In genomic region chr6:52424440-52424839, GRCm38 (mm10) we compare ENCODE assay signal across 24 mouse cellular contexts.
DNase-seq lines count a peak whose midpoint lies in the region; ATAC-seq lines count a peak whose summit lies in the region.
"Had no signal": no experiment of that assay in that cellular context is flagged by ENCODE, and none has a peak within 500 bp of the region (broad histone marks: within the 10 kb centered on the region; RNA-seq: fewer than 3 reads in every experiment).

No protein-coding gene starts in this region.

- no peak overlapping the region for H3K4me2 ChIP-seq in intestine, embryonic 16.5 days (ENCODE audit: low read depth, low read length)
- no peak overlapping the region for H3K4me2 ChIP-seq in intestine, embryonic 15.5 days (replicated peaks)
- H3K4me2 ChIP-seq in midbrain, embryonic 11.5 days = no peak overlapping the region
- H3K4me2 ChIP-seq in forebrain, embryonic 13.5 days = no peak overlapping the region
- H3K4me2 ChIP-seq: heart, embryonic 13.5 days; hindbrain, embryonic 14.5 days had no signal

- no peak overlapping the region for H3K4me3 ChIP-seq in intestine, embryonic 16.5 days (ENCODE audit: low read length)
- H3K4me3 ChIP-seq in intestine, embryonic 15.5 days (replicated peaks) = no peak overlapping the region
- no peak overlapping the region for H3K4me3 ChIP-seq in midbrain, embryonic 11.5 days (ENCODE audit: low read depth, low read length)
- H3K4me3 ChIP-seq in midbrain, embryonic 10.5 days = no peak overlapping the region
- H3K4me3 ChIP-seq in forebrain, embryonic 13.5 days = no peak overlapping the region
- H3K4me3 ChIP-seq: forebrain, embryonic 10.5 days; heart, embryonic 13.5 days had no signal

- no peak for ATAC-seq in intestine, embryonic 16.5 days
- ATAC-seq in intestine, embryonic 15.5 days = no peak
- no peak for ATAC-seq in midbrain, embryonic 11.5 days (ENCODE audit: low FRiP score)
- ATAC-seq in granulocyte monocyte progenitor cell, adult 5-6 weeks (replicated peaks; ENCODE audit: poor library complexity, severe bottlenecking) = peak; percentile 93
- no peak for ATAC-seq in forebrain, embryonic 13.5 days
- ATAC-seq: CD4-positive, CD25-positive, alpha-beta regulatory T cell, adult 4 months; forebrain, embryonic 14.5 days; forebrain, postnatal 0 days; hindbrain, postnatal 0 days; inflammation-experienced regulatory T-cells, adult 6 months had no signal

- H3K9ac ChIP-seq in intestine, embryonic 16.5 days (ENCODE audit: low read depth, low read length) = no peak overlapping the region
- H3K9ac ChIP-seq in intestine, embryonic 15.5 days = no peak overlapping the region
- H3K9ac ChIP-seq in midbrain, embryonic 11.5 days (ENCODE audit: low read length) = no peak overlapping the region
- H3K9ac ChIP-seq in forebrain, embryonic 13.5 days = no peak overlapping the region
- H3K9ac ChIP-seq: forebrain, postnatal 0 days; heart, embryonic 13.5 days; hindbrain, embryonic 14.5 days had no signal

- no peaks in the 10 kb centered on the region for H3K27me3 ChIP-seq in intestine, embryonic 16.5 days (replicated peaks; ENCODE audit: control insufficient read depth, insufficient read depth, low read length)
- H3K27me3 ChIP-seq in intestine, embryonic 15.5 days (replicated peaks) = no peaks in the 10 kb centered on the region
- H3K27me3 ChIP-seq in midbrain, embryonic 11.5 days (ENCODE audit: control insufficient read depth, insufficient read depth, low read length) = no peaks in the 10 kb centered on the region
- H3K27me3 ChIP-seq in midbrain, embryonic 10.5 days (ENCODE audit: low read depth, poor library complexity, severe bottlenecking) = no peaks in the 10 kb centered on the region
- H3K27me3 ChIP-seq in forebrain, embryonic 13.5 days = no peaks in the 10 kb centered on the region; the same call in 1 of the 2 replicates
- H3K27me3 ChIP-seq: heart, embryonic 13.5 days had no signal

- no peaks in the 10 kb centered on the region for H3K9me3 ChIP-seq in intestine, embryonic 16.5 days (ENCODE audit: control insufficient read depth, low read length)
- no peaks in the 10 kb centered on the region for H3K9me3 ChIP-seq in intestine, embryonic 15.5 days
- no peaks in the 10 kb centered on the region for H3K9me3 ChIP-seq in midbrain, embryonic 11.5 days (ENCODE audit: control insufficient read depth, low read length)
- H3K9me3 ChIP-seq in midbrain, embryonic 10.5 days (replicated peaks) = no peaks in the 10 kb centered on the region
- H3K9me3 ChIP-seq in forebrain, embryonic 13.5 days (replicated peaks) = no peaks in the 10 kb centered on the region
- H3K9me3 ChIP-seq: forebrain, embryonic 10.5 days; heart, embryonic 13.5 days had no signal

- 61% methylated on average over 5 of the region's 5 CpGs for WGBS in intestine, embryonic 16.5 days
- 69% methylated on average over 5 of the region's 5 CpGs for WGBS in intestine, embryonic 15.5 days
- WGBS in midbrain, embryonic 11.5 days = 91% methylated on average over 5 of the region's 5 CpGs
- 89% methylated on average over 5 of the region's 5 CpGs for WGBS in midbrain, embryonic 10.5 days
- WGBS in forebrain, embryonic 13.5 days = 94% methylated on average over 5 of the region's 5 CpGs

- 0 out of 2 replicates have a peak overlapping the region, but pooled peaks have one; percentile 13 for H3K27ac ChIP-seq in intestine, embryonic 16.5 days (ENCODE audit: low read length)
- H3K27ac ChIP-seq in intestine, embryonic 15.5 days = no peak overlapping the region
- no peak overlapping the region for H3K27ac ChIP-seq in midbrain, embryonic 11.5 days (ENCODE audit: low read depth, low read length)
- H3K27ac ChIP-seq in midbrain, embryonic 10.5 days (replicated peaks) = no peak overlapping the region
- no peak overlapping the region for H3K27ac ChIP-seq in forebrain, embryonic 13.5 days
- H3K27ac ChIP-seq: forebrain, embryonic 10.5 days; heart, embryonic 13.5 days; hindbrain, embryonic 14.5 days; hindbrain, postnatal 0 days had no signal

- no peaks in the 10 kb centered on the region for H3K36me3 ChIP-seq in intestine, embryonic 16.5 days (ENCODE audit: control insufficient read depth, insufficient read depth, low read length)
- H3K36me3 ChIP-seq in intestine, embryonic 15.5 days = no peaks in the 10 kb centered on the region
- H3K36me3 ChIP-seq in midbrain, embryonic 11.5 days (ENCODE audit: control insufficient read depth, insufficient read depth, low read length) = no peaks in the 10 kb centered on the region
- no peaks in the 10 kb centered on the region for H3K36me3 ChIP-seq in midbrain, embryonic 10.5 days
- H3K36me3 ChIP-seq in forebrain, embryonic 13.5 days (ENCODE audit: poor library complexity, severe bottlenecking) = no peaks in the 10 kb centered on the region
- H3K36me3 ChIP-seq: forebrain, embryonic 10.5 days; heart, embryonic 13.5 days had no signal

- peak; percentile 19 for DNase-seq in midbrain, embryonic 11.5 days (ENCODE audit: low spot score, missing footprints)
- DNase-seq in midbrain, embryonic 10.5 days (ENCODE audit: low spot score) = no peak
- DNase-seq in spleen, postnatal 14 days (ENCODE audit: low spot score in 2 of 2) = no peak
- DNase-seq: adrenal gland, postnatal 14 days; cerebellum, adult 11-12 months; cerebellum, adult 8-10 months; cerebellum, postnatal 10 days; cerebellum, postnatal 36 days; forebrain, postnatal 0 days; gastrocnemius, postnatal 25 days; heart, adult 18-20 months; heart, postnatal 14 days; heart, postnatal 4 days had no signal

- H3K4me1 ChIP-seq in intestine, embryonic 16.5 days (ENCODE audit: control insufficient read depth, insufficient read depth, low read length) = 0 out of 2 replicates have a peak, but pooled peaks cover 3% of the 10 kb centered on the region
- H3K4me1 ChIP-seq in intestine, embryonic 15.5 days (replicated peaks) = no peaks in the 10 kb centered on the region
- no peaks in the 10 kb centered on the region; the same call in 1 of the 2 replicates for H3K4me1 ChIP-seq in midbrain, embryonic 11.5 days (ENCODE audit: control insufficient read depth, insufficient read depth, low read length)
- no peaks in the 10 kb centered on the region; the same call in 1 of the 2 replicates for H3K4me1 ChIP-seq in midbrain, embryonic 10.5 days
- H3K4me1 ChIP-seq in forebrain, embryonic 13.5 days = no peaks in the 10 kb centered on the region
- H3K4me1 ChIP-seq: forebrain, embryonic 10.5 days had no signal
